Comparison of ENCODE assay signal across 28 mouse cellular contexts in genomic region chr11:86375086-86375485, GRCm38 (mm10).
"Had no signal": no experiment of that assay in that cellular context is flagged by ENCODE, and none has a peak within 500 bp of the region (broad histone marks: within the 10 kb centered on the region; RNA-seq: fewer than 3 reads in every experiment).

No protein-coding gene starts in this region.

- ATAC-seq: forebrain, embryonic 13.5 days; forebrain, embryonic 14.5 days; forebrain, embryonic 15.5 days; forebrain, embryonic 16.5 days; forebrain, postnatal 0 days had no signal

- H3K4me1 ChIP-seq: embryonic facial prominence, embryonic 12.5 days; embryonic facial prominence, embryonic 15.5 days; forebrain, embryonic 10.5 days; forebrain, embryonic 12.5 days; forebrain, embryonic 13.5 days had no signal

- H3K27me3 ChIP-seq: embryonic facial prominence, embryonic 12.5 days; embryonic facial prominence, embryonic 13.5 days; embryonic facial prominence, embryonic 15.5 days; forebrain, embryonic 12.5 days; forebrain, embryonic 13.5 days; forebrain, embryonic 15.5 days had no signal

- DNase-seq: cerebellum, adult 18-20 months; cerebellum, adult 2 months; cerebellum, adult 8-10 months; cerebellum, adult 9-10 months; cerebellum, adult 9-11 months; cerebellum, postnatal 10 days; cerebellum, postnatal 14 days; cerebellum, postnatal 25 days; cerebellum, postnatal 36 days; embryo, embryonic 11 days; forebrain, postnatal 0 days; gastrocnemius, adult 2 months; gastrocnemius, postnatal 10 days; gastrocnemius, postnatal 14 days; gastrocnemius, postnatal 25 days; gastrocnemius, postnatal 36 days; heart, adult 18-20 months had no signal

- H3K4me3 ChIP-seq: embryonic facial prominence, embryonic 10.5 days; embryonic facial prominence, embryonic 12.5 days; embryonic facial prominence, embryonic 13.5 days; embryonic facial prominence, embryonic 15.5 days; erythroblast, embryonic 14.5 days; forebrain, embryonic 10.5 days; forebrain, embryonic 12.5 days; forebrain, embryonic 13.5 days; forebrain, embryonic 15.5 days; gastrocnemius, adult 2 months had no signal

- H3K27ac ChIP-seq: embryonic facial prominence, embryonic 10.5 days; embryonic facial prominence, embryonic 12.5 days; embryonic facial prominence, embryonic 13.5 days; embryonic facial prominence, embryonic 15.5 days; forebrain, embryonic 10.5 days; forebrain, embryonic 12.5 days; forebrain, embryonic 13.5 days; forebrain, embryonic 15.5 days; gastrocnemius, adult 2 months had no signal

- H3K9ac ChIP-seq: embryonic facial prominence, embryonic 12.5 days; embryonic facial prominence, embryonic 13.5 days; embryonic facial prominence, embryonic 15.5 days; forebrain, embryonic 12.5 days; forebrain, embryonic 13.5 days; forebrain, embryonic 15.5 days; forebrain, postnatal 0 days had no signal

- H3K36me3 ChIP-seq: embryonic facial prominence, embryonic 10.5 days; embryonic facial prominence, embryonic 12.5 days; embryonic facial prominence, embryonic 13.5 days; embryonic facial prominence, embryonic 15.5 days; forebrain, embryonic 10.5 days; forebrain, embryonic 12.5 days; forebrain, embryonic 15.5 days had no signal

- H3K9me3 ChIP-seq: embryonic facial prominence, embryonic 10.5 days; embryonic facial prominence, embryonic 12.5 days; embryonic facial prominence, embryonic 13.5 days; embryonic facial prominence, embryonic 15.5 days; forebrain, embryonic 10.5 days; forebrain, embryonic 12.5 days; forebrain, embryonic 13.5 days; forebrain, embryonic 15.5 days had no signal

- H3K4me2 ChIP-seq: embryonic facial prominence, embryonic 12.5 days; embryonic facial prominence, embryonic 13.5 days; embryonic facial prominence, embryonic 15.5 days; forebrain, embryonic 12.5 days; forebrain, embryonic 13.5 days; forebrain, embryonic 15.5 days had no signal
